Mouse (Mus musculus) heart, embryonic 16.5 days (tissue): ENCODE measurements at regions not wholly inside any gene's neighbourhood (a gene's known extent, or its start where the extent isn't known, plus 50 kb on each side); places are given as distances from the start of the nearest gene placed in this dataset.
A peak's percentile ranks its signal among the peaks of the same experiment; 100 is the strongest.

Experiments
- ATAC-seq: fragments of 200-750 bp; cut with Nextera tagmentation; replicated peaks from 2 replicates; pipeline ENCODE4 v1.8.0; 2017; ENCODE audit warnings: moderate number of reproducible peaks; ENCODE audit not compliant: insufficient read depth, low FRiP score; ENCODE audit errors: extremely low read depth
- H3K27ac ChIP-seq: fragments of 300-500 bp; sonication (generic); 2 replicates; pipeline ENCODE4 v1.5.1; 2014; ENCODE audit warnings: mild to moderate bottlenecking, low read length, control low read depth, moderate library complexity
- H3K27me3 ChIP-seq: fragments of 300-500 bp; sonication (generic); 2 replicates; pipeline ENCODE4 v1.6.1; 2014; ENCODE audit warnings: low read length, mixed read lengths; ENCODE audit not compliant: control insufficient read depth, insufficient read depth
- H3K36me3 ChIP-seq: fragments of 300-500 bp; sonication (generic); 2 replicates; pipeline ENCODE4 v1.6.1; 2014; ENCODE audit not compliant: control insufficient read depth, insufficient read depth
- H3K4me1 ChIP-seq: fragments of 300-500 bp; sonication (generic); 2 replicates; pipeline ENCODE4 v1.6.1; 2014; ENCODE audit warnings: low read length, mixed read lengths; ENCODE audit not compliant: control insufficient read depth, insufficient read depth
- H3K4me2 ChIP-seq: fragments of 300-500 bp; sonication (generic); 2 replicates; pipeline ENCODE4 v1.6.1; 2014; ENCODE audit warnings: low read depth, mild to moderate bottlenecking, control low read depth, low read length
- H3K4me3 ChIP-seq: fragments of 300-500 bp; sonication (generic); 2 replicates; pipeline ENCODE4 v1.5.1; 2014; ENCODE audit warnings: mild to moderate bottlenecking, control low read depth, low read length
- H3K9ac ChIP-seq: fragments of 300-500 bp; sonication (generic); 2 replicates; pipeline ENCODE4 v1.6.1; 2014; ENCODE audit warnings: low read length, control low read depth
- H3K9me3 ChIP-seq: fragments of 300-500 bp; sonication (generic); replicated peaks from 2 replicates; pipeline ENCODE4 v1.6.1; 2016; ENCODE audit warnings: low read length; ENCODE audit not compliant: control insufficient read depth
- WGBS: fragments of 180-500 bp; shearing (Covaris S2); extraction: QIAGEN DNeasy Blood & Tissue Kit; methylation state at CpG from one replicate; pipeline ENCODE4 v1.1.7; 2014; 5-methylcytosine and 5-hydroxymethylcytosine counted together

- H3K9me3 ChIP-seq = no peaks in the 10 kb centered on the region
- H3K27ac ChIP-seq = peak overlapping the region; percentile 79
- peak overlapping the region; percentile 61 for H3K4me2 ChIP-seq
- no peaks in the 10 kb centered on the region for H3K36me3 ChIP-seq
- H3K27me3 ChIP-seq = no peaks in the 10 kb centered on the region
- H3K4me1 ChIP-seq = peaks cover 15% of the 10 kb centered on the region
- 17% methylated on average over 16 of the region's 16 CpGs for WGBS
- H3K4me3 ChIP-seq = peak overlapping the region; percentile 38
- peak; percentile 88 for ATAC-seq
- H3K9ac ChIP-seq = no peak overlapping the region; the same call in 1 of the 2 replicates
These were observed 558.8 kb upstream of the Map3k7 start for GRCm38 (mm10) chr4:31404840-31405714.

DNA sequence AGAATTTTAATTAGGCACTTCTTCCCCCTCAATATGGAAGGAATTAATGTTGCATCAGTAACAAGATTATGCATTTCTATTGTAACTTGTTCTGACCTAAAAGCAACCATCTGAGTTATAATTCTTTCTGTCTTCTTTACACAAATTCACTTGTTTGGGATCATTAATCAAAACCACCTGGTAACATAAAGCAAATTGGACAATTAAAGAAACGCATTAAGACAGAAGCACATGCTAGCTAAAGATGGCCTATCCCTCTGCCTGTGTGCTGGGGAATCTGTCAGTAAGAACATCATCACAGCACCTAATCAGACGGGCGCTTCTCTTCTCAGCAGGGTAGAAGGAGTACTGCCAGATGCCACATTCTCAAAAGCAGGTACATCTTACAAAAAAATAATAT is 553.7 kb upstream of the Map3k7 start:
- H3K9me3 ChIP-seq = no peaks in the 10 kb centered on the region
- H3K4me2 ChIP-seq = no peak overlapping the region
- peaks cover 5% of the 10 kb centered on the region for H3K4me1 ChIP-seq
- WGBS = 81% methylated on average over 3 of the region's 3 CpGs
- H3K4me3 ChIP-seq = no peak overlapping the region
- no peak for ATAC-seq
- H3K27ac ChIP-seq = no peak overlapping the region
- no peaks in the 10 kb centered on the region for H3K36me3 ChIP-seq
- H3K9ac ChIP-seq = no peak overlapping the region
- H3K27me3 ChIP-seq = no peaks in the 10 kb centered on the region

DNA sequence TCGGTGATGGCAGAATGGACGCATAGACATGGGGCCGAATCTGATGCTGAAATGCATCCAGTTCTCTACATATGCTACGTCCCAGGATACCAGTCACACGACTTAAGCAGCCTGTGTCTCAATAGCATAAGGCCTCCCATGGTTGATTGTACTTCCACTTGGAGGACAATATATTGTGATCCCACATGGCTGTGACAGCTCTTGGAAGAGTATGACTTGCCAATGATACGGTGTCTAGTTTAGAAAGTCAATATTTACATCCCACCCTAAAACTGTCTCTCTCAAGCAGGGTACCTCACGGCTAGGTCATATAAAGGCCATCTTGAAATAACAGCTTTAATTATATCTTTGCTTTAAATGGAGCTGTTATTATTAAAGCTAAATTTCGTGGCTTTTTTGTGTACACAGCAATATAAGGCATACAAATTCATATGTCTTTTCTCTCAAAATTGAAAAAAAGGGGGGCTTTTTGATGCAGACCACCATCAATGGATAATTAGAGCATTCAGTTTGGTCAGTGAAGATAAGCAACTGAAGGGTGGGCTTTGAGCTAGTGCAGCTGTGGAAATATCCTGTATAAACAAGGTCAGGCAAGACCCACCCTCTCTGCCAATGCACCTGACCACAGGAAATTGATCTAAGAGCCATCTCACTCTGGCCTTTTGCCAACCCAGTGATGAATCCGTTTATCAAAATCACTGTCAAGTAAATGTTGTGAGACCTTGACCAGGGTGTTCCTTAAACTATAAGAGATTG is 551.9 kb upstream of the Map3k7 start:
- no peak overlapping the region for H3K27ac ChIP-seq
- 70% methylated on average over 9 of the region's 9 CpGs for WGBS
- H3K4me2 ChIP-seq = no peak overlapping the region
- H3K4me1 ChIP-seq = no peaks in the 10 kb centered on the region
- ATAC-seq = no peak
- H3K9me3 ChIP-seq = no peaks in the 10 kb centered on the region
- H3K27me3 ChIP-seq = no peaks in the 10 kb centered on the region
- H3K36me3 ChIP-seq = no peaks in the 10 kb centered on the region
- H3K9ac ChIP-seq = no peak overlapping the region
- no peak overlapping the region for H3K4me3 ChIP-seq

DNA sequence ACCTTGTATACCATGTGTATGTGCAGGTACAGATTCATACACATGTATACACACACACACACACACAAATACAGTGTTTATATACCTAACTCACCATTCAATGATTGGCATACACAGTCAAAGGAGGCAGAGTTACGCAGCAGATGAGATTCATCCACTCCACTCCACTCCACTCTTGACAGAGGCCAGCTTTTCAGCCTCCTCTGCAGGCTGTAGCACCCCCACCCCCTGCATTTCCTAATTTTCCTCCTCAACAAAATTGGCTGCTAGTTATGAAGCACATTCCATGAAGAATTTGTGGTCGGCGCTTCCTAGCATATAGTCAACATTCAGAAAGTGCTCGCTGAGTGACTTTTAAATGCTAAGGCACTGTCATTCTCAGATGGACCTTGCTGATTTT is 546.7 kb upstream of the Map3k7 start:
- Histone ChIP-seq H3K4me1 (no peaks in the 10 kb centered on the region), H3K4me3 (no peak overlapping the region), H3K27ac (no peak overlapping the region), H3K36me3 (no peaks in the 10 kb centered on the region), H3K9me3 (no peaks in the 10 kb centered on the region), H3K27me3 (no peaks in the 10 kb centered on the region), H3K9ac (no peak overlapping the region), H3K4me2 (no peak overlapping the region)
- WGBS = 80% methylated on average over 4 of the region's 4 CpGs
- ATAC-seq = no peak

DNA sequence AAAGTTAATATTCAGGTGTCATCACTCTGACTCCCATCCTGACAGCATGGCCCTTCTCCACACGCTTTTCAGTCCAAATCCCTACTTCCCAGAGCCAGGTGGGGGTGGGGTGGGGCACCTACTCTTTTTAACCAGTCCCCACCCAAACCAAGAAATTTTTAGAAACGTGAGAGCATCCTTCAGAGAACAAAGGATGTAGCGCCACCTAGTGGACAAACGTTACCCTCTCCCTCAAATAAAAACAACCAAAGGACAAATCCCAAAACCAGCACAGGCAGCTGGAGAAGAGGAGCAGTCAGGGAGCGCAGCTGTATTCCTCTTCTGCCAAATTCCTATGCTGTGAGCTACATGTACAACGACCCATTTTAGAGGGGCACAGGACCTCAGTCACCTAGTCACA is 544.7 kb upstream of the Map3k7 start:
- 11% methylated on average over 6 of the region's 6 CpGs for WGBS
- H3K36me3 ChIP-seq = no peaks in the 10 kb centered on the region
- ATAC-seq = no peak
- no peaks in the 10 kb centered on the region for H3K27me3 ChIP-seq
- H3K4me3 ChIP-seq = no peak overlapping the region
- no peak overlapping the region for H3K27ac ChIP-seq
- no peaks in the 10 kb centered on the region for H3K9me3 ChIP-seq
- H3K4me1 ChIP-seq = no peaks in the 10 kb centered on the region
- H3K9ac ChIP-seq = no peak overlapping the region
- no peak overlapping the region for H3K4me2 ChIP-seq

- no peak overlapping the region for H3K4me2 ChIP-seq
- H3K4me3 ChIP-seq = no peak overlapping the region
- no peaks in the 10 kb centered on the region for H3K4me1 ChIP-seq
- H3K36me3 ChIP-seq = no peaks in the 10 kb centered on the region
- no peaks in the 10 kb centered on the region for H3K9me3 ChIP-seq
- no peaks in the 10 kb centered on the region for H3K27me3 ChIP-seq
- no peak overlapping the region for H3K9ac ChIP-seq
- H3K27ac ChIP-seq = no peak overlapping the region
- WGBS = 84% methylated on average over 9 of the region's 9 CpGs
- no peak; the same call in 1 of the 2 replicates for ATAC-seq
These were observed 543.7 kb upstream of the Map3k7 start for GRCm38 (mm10) chr4:31420167-31420566.

- WGBS = 79% methylated on average over 5 of the region's 5 CpGs
- no peaks in the 10 kb centered on the region for H3K9me3 ChIP-seq
- ATAC-seq = no peak
These were observed 542.5 kb upstream of the Map3k7 start for GRCm38 (mm10) chr4:31421386-31421785.

GRCm38 (mm10) chr4:31425135-31425534 is 538.8 kb upstream of the Map3k7 start:
- no peaks in the 10 kb centered on the region for H3K27me3 ChIP-seq
- no peaks in the 10 kb centered on the region for H3K9me3 ChIP-seq
- H3K9ac ChIP-seq = no peak overlapping the region
- 21% methylated on average over 7 of the region's 7 CpGs for WGBS
- H3K4me2 ChIP-seq = no peak overlapping the region
- H3K4me3 ChIP-seq = no peak overlapping the region
- no peak overlapping the region; the same call in none of the 2 replicates for H3K27ac ChIP-seq
- peaks cover 10% of the 10 kb centered on the region for H3K4me1 ChIP-seq
- ATAC-seq = no peak
- no peaks in the 10 kb centered on the region for H3K36me3 ChIP-seq

More at GRCm38 (mm10) chr4:31421386-31421785, 542.5 kb upstream of the Map3k7 start:
- H3K27me3 ChIP-seq = no peaks in the 10 kb centered on the region
- H3K9ac ChIP-seq = no peak overlapping the region
- H3K27ac ChIP-seq = no peak overlapping the region
- no peaks in the 10 kb centered on the region for H3K36me3 ChIP-seq
- H3K4me1 ChIP-seq = peaks cover 7% of the 10 kb centered on the region; the same call in 1 of the 2 replicates
- no peak overlapping the region for H3K4me3 ChIP-seq
- no peak overlapping the region for H3K4me2 ChIP-seq

GRCm38 (mm10) chr4:31425716-31426115 is 538.2 kb upstream of the Map3k7 start:
- WGBS = 70% methylated on average over 4 of the region's 4 CpGs
- no peak for ATAC-seq
- Histone ChIP-seq H3K36me3 (no peaks in the 10 kb centered on the region), H3K4me2 (no peak overlapping the region), H3K4me3 (no peak overlapping the region), H3K9ac (no peak overlapping the region), H3K27ac (peak overlapping the region; percentile 77), H3K4me1 (peaks cover 10% of the 10 kb centered on the region), H3K27me3 (no peaks in the 10 kb centered on the region), H3K9me3 (no peaks in the 10 kb centered on the region)
